Mouse (Mus musculus) induced T-regulatory cell, adult 2 months (primary cell): ENCODE measurements around the gene Dlx4.

Experiments
- DNase-seq: peaks from one replicate; pipeline ENCODE4 v3.0.0-alpha.2; 2012; ENCODE audit warnings: low read depth

Gene Dlx4

DNA sequence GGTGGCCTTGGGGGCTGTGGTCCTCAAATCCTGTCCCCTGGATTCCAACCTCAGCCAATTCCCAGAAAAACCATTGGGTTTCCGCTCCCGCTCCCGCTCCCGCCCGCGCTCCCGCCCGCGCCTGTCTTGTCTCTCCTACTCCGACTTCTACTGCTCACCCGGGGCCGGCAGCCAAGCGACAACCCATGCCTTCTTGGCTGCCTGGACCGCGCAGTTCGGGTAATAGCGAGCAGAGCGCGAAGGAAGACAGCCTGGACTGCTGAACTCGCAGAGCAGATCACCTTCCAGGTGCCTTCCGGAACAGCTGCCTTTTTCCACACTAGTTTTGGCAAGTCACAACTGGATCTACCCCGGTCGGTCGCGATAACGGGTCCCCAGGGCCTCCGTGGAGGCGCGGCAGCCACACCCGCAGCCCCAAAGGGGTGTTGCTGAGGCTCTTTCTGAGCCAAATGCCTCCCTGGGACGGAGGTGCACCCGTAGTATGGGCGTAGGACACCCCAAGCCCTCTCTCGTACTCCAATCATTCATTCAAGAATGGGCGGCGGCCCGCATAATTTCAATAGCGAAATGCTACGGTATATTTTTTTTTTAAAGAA lies 3.0 kb downstream of the Dlx4 start:
- no peak for DNase-seq

DNA sequence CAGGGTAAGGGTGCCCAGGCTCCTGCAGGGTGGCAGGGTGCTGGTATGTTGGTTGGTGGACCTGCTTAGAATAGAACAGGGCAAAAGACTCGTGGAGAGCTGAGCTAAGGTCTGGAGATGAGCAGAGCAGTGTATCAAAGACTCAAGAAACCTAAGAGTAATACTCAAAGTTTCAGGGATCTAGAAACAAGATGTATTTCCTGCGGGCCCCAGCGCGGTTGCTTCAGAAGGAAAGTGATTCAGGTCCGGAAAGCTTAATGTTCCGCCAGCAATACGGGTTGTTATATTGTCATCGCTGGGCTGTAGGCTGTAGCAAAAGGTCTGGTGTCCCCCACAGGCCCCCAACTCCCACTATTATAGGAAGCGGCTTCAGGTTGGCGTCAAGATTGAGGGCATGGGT lies 3.8 kb downstream of the Dlx4 start:
- DNase-seq = no peak

- DNase-seq = no peak
These were observed 6.2 kb downstream of the Dlx4 start for GRCm38 (mm10) chr11:95139871-95140270.

DNA sequence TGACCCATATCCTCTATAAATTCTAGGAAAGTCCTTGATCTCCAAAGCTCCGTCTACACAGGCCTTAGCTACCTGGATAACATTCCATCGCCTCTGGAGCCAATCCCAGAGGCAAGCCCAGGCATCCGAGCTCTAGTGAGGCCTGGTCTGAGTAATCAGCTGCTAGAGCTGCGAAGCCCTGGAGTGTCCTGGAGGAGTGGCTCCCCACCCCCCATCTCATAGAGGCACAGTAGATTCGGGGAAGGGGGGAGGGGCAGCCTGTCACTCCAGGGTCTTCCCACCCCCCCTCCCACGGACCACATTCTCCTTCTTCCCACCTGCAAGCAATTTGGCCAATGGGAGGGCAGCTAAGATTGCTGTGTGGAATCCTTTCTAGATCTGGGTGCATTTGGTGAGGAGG lies 8.8 kb downstream of the Dlx4 start:
- no peak for DNase-seq

DNA sequence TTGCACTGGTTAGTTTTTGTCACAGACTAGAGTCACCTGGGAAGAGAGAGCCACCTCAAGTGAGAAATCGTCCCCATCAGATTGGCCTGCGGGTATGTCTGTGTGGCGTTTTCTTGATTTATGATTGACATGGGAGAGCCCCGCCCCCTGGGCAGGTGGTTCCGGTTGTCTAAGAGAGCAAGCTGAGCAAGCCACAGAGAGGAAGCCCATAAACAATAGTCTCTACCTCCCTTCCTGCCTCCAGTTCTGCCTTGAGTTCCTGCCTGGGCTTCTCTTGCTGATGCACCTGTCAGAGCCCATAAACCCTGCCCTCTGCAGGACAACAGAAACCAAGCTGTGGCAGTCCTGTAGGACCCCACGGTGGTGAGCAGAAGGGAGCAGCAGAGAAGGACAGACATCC lies 12.7 kb downstream of the Dlx4 start:
- peak; percentile 59 for DNase-seq

DNA sequence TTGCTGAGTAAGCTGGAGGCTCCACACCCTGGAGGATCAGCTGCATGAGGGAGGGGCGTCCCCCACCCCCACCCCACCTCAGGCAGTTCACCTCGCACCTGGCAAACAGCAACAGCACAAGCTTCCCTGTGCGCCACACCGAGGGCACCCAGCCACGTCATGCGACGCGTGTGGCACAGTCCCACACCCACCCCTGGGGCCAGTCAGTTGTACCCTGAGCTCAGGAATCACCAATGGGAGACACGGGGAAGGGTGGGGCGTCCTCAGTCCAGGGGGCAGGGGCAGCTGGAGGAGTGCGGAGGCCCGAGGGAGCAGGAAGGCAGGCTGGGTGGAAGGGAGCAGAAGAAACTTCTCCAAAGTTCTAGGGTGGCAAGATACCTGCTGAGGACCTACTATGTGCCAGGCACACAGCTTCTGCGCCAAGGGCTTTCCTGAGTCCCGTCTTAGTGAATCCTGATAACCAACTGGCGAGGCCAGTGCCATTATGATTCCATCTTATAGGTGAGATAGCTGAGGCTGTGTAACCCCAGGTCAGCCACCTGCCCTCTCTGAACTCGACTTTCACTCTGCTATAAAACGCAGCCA lies 15.3 kb downstream of the Dlx4 start:
- no peak for DNase-seq

DNA sequence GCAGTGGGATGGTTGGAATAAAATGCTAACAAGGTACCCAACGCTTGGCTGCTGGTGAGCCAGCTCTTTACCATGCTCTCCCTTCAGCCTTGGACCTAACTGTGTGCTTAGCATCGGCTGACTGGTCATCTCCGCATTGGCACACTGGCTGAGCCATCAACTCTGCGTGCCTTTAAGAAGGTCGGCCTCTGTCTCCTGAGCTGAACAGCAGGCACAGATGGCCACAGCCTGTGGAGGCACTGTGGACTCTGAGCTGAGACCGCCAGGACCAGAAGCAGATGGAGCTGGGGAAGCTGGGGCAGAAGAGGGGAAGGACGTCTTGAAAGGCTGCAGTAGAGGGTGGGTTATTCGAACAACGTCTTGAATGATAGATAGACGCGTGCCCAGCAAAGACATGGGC lies 17.7 kb downstream of the Dlx4 start:
- DNase-seq = no peak

- no peak for DNase-seq
These were observed 19.5 kb downstream of the Dlx4 start for GRCm38 (mm10) chr11:95126272-95127245.

GRCm38 (mm10) chr11:95125366-95125948 lies 20.6 kb downstream of the Dlx4 start:
- no peak for DNase-seq

GRCm38 (mm10) chr11:95122100-95122489 lies 24.0 kb downstream of the Dlx4 start:
- no peak for DNase-seq

GRCm38 (mm10) chr11:95121161-95122099 lies 24.6 kb downstream of the Dlx4 start:
- no peak for DNase-seq

DNA sequence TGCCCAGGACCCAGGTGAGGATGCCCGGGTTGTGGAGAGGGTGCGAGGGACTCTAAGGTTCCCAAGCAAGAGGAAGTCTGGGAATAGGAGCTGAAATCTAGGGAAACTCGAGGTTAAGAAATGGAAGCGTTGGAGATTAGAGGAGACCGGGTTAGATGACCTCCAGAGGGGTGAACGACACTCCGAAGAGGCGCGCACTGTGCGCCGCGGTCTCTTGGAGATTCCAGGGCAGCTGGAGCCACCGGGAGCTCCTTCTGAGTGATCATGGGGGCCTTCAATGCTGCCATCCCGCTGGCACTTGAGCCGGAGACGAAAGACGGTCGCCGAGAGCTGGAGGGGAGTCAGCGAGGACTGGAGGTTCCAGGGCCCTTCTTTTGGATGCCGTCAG lies 25.4 kb downstream of the Dlx4 start:
- no peak for DNase-seq

DNA sequence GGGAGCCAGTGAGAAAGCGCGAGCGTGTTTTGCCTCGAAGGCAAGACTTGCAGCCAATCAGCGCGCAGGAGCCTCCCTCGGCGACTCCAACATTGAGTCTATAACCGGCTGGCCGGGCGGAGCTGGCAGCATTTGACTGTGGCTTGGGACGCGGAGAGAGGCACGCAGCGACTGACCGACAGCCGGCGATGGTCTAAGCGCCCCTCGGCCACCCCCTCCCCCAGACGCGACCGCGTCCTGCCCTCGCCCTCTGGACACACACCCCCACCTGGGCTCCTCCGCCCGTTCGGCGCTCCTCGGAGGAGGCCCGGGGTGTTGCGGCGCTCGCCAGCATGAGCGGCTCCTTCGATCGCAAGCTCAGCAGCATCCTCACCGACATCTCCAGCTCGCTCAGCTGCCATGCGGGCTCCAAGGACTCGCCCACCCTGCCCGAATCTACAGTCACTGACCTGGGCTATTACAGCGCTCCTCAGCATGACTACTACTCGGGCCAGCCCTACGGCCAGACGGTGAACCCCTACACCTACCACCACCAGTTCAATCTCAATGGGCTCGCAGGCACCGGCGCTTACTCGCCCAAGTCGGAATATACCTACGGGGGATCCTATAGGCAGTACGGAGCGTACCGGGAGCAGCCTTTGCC lies 26.0 kb downstream of the Dlx4 start, which contains the start of gene Dlx3:
Gene Dlx3, plus strand, starts transcription at position 130 of the 643 bp plus-strand sequence.
- no peak for DNase-seq

DNA sequence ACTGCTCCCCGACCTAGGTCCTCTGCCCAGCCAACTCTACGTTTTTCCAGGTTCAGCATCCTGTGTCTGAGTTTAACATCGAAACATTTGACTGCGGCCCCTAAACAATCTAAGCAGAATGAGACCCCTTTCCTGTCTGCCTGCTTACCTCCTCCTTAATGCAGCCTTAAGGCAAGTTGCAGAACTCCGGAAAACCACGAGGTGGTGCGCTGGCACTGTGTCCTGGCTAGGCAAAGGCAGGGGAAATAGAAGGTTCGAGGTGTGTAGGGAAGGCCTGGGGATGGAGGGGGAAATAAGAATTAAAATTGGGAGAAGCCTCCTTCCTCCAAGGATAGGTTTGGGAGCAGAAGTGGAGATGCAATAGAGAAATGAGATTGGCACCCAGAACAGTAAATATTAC lies 27.6 kb downstream of the Dlx4 start:
- peak; percentile 55 for DNase-seq

- peak; percentile 85 for DNase-seq
These were observed 29.0 kb downstream of the Dlx4 start for GRCm38 (mm10) chr11:95117030-95117429.

DNA sequence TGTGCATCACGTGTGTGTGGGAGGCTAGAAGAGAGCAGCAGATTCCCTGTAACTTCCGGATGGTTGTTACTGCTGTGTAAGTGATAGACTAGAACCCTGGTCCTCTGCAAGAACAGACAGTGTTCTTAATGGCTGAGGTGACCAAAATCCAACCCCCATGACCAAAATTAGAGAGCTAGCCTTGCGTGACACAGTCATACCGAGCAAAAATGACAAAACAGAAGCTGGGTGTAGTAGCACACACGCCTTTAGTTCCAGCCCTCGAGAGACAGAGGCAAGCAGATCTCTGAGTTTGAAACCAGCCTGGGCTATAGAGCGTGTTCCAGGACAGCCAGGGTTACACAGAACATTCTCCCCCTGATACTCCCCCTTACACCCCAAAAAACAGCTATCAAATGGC lies 36.0 kb downstream of the Dlx4 start:
- DNase-seq = no peak

GRCm38 (mm10) chr11:95109000-95109399 lies 37.1 kb downstream of the Dlx4 start:
- no peak for DNase-seq

- DNase-seq = peak; percentile 72
These were observed 39.4 kb downstream of the Dlx4 start for GRCm38 (mm10) chr11:95106440-95107236.

- no peak for DNase-seq
These were observed 40.7 kb downstream of the Dlx4 start for GRCm38 (mm10) chr11:95105274-95105874.

- DNase-seq = no peak
These were observed 41.8 kb downstream of the Dlx4 start for GRCm38 (mm10) chr11:95104266-95104665.
